Mouse (Mus musculus) yolk sac, embryonic 10.5 days (tissue): ENCODE measurements around the gene Pacsin1.
A peak's percentile ranks its signal among the peaks of the same experiment; 100 is the strongest.

ENCODE experiments used
- DNase-seq: peaks from one replicate; pipeline ENCODE4 v3.0.0-alpha.2; 2017; ENCODE audit warnings: low spot score

Gene Pacsin1

DNA sequence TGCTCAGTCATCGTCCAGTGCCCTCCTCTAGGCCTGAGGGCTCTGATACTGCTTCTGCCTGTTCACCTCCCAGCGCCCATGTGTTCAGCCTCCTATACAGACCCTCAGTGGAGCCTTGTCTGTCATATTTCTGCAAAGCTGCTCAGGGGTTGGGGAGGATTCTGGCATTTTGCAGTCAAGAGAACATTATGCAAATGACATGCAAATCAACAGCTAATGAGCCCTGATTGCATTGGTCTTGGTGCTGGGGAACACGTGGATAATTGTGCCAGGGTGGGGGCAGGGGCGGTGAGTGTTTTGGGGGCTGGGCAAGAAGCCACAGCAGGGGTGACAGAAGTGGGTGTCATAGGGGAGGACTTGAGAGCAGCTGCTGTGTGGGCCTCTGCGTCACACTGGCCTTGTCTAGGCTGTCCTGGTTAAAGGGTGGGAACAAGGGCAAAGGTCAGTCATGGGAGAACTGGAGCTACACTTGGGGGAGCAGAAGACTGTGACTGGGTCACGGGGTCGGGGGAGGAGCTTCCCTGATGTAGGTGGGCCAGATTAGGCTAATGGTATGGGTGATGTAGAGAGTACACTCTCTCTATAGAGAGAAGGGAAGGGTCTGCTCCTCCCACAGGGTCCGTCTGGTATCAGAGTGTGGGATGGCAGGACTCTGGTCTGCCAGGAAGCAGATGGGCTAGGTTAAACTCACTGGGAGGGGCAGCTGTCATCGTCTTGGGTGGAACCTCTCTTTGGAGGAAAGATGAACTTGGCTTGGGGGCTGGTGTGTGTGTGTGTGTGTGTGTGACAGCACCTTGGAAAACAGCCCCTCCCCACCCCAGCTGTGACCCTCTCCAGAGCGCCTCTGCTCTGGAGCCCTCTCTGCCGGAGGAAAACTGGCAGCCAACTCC lies 23.9 kb downstream of the Pacsin1 start:
- DNase-seq: peak; percentile 79

DNA sequence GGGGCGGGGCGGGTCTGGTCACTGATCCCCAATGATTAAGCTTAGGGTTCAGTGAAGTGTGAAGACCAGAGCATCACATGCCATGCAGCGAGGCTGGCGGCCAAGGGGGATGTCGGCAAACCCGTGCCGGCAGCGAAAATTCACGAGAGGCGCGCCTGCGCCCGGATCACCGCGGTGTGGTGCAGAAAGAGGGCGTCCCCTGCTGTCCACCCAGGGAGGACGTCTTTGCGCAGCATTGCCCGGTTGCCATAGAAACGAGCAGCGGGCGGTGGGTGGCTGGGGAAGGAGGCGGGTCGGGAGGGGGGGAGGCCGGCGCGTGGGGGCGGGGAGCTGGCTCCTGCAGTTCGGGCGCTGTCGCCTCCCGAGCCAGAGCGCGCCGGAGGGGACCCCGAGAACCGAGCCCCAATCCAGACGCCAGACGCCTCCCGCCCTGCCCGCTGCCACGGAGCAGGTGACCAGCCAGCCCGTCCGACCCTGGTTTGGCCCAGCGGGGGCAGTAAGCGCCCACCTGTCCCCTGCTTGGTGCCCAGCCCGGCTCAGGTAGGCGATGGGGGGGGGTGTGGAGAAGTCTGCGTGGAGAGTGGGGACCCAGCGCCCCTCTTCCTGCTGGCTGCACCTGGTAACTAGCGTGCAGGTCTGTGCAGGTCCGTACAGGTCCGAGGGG lies 29.7 kb downstream of the Pacsin1 start:
- peak; percentile 50 for DNase-seq

DNA sequence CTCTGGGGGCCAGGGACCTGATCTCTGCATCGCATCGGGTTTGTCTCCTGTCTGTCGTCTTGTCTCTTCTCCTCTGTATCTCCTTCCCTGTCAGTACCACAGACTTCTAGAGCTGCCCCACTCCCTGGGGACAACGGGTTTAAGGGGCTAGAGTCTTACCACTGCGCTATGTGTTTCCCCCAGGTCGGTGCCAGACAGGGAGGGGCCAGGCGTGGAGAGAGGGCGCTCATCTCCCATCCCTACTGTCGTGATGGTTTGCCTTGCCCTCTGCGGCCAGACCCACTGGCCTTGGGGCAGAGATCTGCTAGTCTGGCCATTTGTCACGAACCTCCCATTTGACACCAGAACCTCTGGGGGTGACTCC lies 30.2 kb downstream of the Pacsin1 start:
- no peak for DNase-seq

DNA sequence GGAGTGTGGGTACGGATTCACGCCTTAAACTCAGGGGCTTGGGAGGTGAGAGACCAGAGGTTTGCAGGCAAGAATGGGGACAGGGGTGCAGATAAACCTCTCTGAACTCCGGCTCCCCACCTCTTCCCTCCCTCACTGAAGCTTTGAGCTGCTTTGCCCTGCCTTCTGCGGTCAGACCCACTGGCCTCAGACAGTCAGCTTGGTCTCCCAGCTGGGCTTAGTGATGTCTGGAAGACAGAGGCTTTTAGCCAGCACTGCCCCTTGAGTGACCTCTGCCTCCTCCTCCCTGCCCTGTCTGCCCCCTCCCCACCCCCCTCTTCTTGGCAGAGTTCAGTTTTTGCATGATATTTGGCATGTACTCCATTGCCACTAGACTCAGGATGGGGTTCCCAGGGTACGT lies 31.1 kb downstream of the Pacsin1 start:
- DNase-seq: no peak

DNA sequence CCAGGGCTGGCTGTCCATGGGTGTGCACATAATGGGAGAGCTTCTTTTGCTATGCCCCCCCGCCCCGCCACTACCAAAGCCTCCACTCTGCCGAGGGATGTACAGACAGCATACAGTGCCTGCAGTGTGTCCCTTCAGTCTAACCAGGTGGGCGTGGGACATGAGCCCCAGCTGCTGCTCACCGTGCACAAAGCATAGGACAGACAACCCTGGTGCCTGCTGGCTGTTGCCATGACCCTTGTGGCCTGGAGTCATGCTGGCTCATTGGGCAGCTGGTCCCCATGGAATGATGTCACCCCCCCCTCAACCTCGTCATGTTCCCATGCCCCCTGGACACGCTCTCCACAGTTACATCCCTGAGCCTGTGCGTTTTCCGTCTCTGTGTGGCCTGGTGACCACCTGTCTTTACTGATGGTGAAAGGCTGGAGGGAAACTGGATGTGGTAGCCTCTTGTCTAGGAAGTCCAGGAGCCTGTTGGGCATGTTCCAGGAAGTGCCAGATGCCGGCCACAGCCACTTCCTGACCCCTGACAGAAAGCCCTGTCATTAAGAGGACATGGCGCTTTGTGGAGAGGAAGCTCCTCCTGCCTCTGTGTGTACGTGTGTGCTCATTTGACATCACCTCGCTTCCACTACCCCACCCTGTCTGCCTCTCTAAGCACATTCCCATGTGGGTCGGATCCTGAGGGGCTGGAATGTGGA lies 35.8 kb downstream of the Pacsin1 start:
- no peak for DNase-seq

DNA sequence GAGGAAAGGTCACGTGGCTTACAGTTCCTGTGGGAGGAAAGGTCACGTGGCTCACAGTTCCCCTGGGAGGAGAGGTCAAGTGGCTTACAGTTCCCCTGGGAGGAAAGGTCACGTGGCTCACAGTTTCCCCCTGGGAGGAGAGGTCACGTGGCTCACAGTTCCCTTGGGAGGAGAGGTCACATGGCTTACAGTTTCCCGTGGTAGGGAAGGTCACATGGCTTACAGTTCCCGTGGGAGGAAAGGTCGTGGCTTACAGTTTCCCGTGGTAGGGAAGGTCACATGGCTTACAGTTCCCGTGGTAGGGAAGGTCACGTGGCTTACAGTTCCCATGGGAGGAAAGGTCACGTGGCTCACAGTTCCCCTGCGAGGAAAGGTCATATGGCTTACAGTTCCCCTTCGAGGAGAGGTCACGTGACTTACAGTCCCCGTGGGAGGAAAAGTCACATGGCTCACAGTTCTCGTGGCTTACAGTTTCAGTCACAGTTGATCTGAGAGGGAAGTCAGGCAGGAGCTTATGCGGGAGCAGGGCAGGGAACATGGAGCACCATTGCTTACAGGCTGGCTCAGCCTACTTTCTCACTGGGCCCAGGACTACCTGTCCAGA lies 44.4 kb downstream of the Pacsin1 start:
- DNase-seq: no peak

DNA sequence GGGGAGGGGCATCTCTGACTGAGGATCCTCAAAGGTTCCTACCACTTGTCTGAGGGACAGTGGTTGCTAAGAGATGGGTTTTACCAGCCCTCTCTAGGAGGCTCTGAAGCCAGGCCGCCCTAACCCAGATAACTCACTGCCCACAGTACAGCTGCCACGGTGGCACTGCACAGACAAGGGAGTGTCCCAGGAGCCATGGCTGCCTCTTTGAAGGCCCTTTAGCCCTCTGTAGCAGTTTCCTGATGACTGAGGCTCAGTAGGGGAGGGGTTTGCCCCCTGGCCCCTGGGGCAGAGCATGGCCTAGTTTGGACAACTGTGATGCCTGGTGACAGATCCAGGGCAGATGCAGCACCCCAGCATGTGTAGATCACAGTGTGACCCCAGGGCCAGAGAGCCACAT lies 45.5 kb downstream of the Pacsin1 start:
- no peak for DNase-seq

DNA sequence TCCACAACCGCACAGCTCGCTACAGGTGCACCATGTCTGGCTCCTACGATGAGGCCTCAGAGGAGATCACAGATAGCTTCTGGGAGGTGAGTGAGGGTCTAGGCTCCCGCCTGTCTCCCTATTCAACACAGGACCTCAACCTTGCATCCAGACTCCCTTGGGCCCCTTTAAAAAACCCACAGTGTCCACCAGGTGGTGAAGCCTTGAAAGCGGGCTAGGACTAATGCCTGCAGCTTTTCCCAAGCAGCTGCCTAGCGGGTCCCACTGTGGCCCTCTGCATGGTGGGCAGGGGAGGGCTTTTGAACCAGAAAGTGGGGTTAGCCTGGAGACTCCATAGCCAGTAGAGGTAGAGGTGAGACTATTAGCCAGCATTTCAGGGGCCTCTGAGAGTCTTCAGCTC lies 46.5 kb downstream of the Pacsin1 start:
- DNase-seq: no peak

DNA sequence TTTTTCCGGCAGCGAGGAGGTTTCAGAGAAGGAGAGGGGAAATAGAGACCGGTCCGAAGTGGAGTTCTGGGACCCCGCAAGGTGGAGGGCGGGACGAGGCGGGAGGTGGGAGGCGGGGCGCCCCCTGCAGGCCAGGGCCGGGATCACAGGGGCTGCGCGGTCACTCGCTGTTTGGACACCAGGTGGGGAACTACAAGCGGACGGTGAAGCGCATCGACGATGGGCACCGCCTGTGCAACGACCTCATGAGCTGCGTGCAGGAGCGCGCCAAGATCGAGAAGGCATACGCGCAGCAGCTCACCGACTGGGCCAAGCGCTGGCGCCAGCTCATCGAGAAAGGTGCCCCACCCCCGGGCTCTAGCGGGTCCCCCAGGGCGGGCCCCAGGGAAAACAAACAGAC lies 47.2 kb downstream of the Pacsin1 start:
- peak; percentile 59 for DNase-seq

DNA sequence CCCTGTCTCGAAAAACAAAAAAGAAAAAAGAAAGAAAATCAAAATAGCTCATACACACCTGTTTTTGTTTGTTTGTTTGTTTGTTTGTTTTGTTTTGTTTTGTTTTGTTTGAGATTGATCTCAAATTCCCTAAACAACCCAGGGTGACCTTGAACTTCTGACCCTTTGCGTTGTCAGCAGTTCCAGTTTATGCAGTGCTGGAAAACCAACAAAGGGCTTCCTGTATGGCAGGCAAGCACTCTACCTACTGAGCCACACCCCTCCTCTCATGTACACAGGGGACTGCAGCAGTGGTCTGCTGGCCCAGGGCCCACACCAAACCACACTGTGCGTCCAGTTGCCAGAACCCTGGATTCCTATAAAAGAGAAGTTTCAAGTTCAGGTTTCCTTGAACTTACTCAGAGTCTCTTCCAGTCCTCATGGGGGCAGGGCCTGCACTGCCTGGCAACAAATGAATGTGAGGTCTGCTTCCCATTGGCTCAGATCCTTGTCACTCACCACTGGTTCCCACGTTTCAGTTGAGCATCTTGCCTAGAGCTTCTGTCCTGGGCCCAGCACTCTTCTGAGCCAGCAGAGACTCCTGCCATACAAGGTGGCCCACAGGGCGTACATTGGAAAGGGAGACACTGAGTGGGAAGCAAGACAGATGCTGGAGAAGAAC lies 48.8 kb downstream of the Pacsin1 start:
- DNase-seq: no peak

DNA sequence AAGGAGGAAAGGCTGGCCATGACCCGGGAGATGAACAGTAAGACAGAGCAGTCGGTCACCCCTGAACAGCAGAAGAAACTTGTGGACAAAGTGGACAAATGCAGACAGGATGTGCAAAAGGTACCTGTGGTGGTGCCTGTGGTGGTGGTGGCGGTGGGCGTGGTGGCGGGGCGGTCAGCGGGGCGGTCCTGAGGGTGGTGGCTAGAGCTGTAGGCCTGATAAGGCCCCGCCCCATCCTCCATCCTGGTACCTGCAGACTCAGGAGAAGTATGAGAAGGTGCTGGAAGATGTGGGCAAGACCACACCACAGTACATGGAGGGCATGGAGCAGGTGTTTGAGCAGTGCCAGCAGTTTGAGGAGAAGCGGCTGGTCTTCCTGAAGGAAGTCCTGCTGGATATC lies 50.4 kb downstream of the Pacsin1 start:
- DNase-seq: no peak

DNA sequence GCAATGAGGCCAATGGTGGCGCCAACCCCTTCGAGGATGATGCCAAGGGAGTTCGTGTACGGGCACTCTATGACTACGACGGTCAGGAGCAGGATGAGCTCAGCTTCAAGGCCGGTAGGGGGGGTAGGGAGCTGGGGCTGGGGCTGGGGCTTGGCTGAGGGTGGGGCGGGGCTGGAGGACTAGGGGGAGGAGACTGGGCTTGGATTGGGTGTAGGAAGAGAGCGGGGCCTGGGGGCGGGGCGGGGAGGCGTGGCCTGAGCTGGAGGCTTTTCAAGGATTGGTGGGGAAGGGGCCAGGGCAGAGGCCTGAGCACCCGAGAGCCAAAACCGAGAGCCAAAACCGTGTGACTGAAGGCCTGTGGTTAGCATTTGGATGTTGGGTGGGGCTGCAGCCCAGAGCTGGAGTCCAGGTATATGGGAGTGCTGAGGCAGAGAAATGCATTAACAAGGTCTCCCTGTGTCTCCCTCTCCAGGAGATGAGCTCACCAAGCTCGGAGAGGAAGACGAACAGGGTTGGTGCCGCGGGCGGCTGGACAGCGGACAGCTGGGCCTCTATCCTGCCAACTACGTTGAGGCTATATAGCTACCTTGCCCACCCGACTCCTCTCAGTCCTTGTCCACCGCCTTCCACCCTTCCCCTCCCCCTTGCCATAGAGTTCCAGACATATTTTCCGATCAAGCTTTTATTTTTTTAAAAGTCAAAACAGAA lies 52.8 kb downstream of the Pacsin1 start:
- DNase-seq: peak; percentile 96

DNA sequence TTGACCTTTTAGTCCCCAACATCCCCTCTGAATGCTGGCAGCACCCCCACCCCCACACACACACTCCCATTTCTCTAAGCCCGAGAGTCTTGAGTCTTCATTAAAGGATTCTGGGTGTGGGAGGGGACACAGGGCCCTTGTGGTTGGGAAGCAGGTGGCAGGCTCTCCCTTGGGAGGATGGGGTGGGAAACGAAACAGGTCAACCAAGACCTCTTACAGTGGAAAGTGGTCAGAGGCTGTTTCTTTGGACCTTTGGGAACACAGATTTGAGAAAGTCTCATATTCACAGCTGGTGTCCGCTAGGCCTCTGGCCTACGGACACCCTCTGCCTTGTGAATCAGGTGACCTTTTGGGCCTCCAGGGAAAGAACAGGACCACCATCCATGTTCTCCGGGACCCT lies 54.3 kb downstream of the Pacsin1 start:
- no peak for DNase-seq

DNA sequence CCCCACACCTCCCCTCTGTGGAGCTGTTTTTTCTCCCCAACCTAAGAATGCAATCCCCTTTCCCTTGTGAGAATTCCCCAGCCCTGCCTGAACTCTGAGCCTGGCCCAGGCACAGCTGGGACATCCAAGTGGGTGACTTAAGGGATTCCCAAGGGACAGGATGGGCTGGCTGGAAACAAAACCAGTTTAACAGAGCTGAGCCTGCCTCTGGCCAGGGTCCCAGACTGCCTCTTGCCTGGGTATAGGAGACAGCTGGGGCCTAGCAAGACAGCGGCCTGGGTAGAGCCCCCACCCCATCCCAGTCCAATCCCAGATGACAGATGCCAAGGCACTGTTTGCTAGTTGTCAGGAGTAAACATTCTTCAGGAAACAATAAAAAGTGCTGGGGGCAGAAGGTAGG lies 57.5 kb downstream of the Pacsin1 start:
- no peak for DNase-seq

DNA sequence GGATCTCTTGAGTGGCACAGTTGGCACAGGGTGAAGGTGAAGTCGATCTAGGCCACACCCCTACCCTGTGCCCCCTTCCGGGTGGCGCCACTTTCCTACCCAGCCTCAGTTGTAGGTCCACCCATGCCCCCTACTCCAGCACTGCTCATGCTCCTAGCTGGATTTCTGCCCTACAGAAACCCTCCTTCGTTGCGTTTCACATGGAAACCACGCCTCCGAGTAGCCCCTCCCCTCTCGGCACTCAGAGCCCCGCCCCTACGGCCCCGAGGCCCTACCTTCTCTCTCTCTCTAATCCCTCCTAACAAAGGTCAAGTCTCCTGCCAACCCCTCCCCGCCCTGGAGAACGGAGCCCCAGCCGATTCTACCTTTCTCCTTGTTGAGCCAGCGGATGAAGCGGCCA lies 61.5 kb downstream of the Pacsin1 start:
- DNase-seq: peak; percentile 80

DNA sequence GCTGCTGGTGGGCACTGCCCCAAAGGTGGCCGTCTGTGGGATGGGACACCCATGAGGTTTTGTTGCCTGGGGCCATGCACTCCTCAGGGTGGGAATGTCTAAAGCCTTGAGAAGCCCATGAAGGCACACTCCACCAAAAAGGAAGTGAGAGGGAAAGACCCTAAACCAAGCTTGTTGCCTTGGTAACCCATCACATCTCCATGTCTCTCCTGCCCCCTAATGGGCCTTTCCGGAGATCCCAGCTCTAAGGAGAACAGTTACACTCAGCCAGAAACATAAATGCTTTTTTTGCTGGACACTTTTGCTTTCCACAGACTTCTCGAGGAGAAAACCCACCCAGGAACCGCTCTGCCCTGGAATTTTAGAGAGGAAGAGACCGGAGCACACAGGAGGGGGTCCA lies 62.9 kb downstream of the Pacsin1 start:
- no peak for DNase-seq

DNA sequence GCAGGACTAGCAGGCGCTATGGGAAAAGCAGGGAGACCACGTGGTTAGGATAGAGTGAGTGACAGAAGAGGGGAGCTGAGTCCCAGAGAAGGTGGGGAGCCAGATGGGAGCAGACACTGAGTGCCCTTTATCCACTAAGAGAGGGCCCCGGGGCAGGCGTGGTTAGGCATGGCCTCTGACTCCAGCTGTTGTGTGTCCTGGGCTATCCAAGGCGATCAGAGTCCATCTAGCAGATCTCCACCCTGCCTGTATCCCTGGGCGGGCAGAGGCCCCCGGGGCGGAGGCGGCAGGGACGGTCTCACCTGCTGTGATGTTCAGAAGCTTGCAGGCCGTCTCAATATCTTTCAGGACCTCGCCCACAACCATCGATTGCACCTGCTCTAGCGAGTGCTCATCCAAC lies 64.4 kb downstream of the Pacsin1 start:
- DNase-seq: no peak

DNA sequence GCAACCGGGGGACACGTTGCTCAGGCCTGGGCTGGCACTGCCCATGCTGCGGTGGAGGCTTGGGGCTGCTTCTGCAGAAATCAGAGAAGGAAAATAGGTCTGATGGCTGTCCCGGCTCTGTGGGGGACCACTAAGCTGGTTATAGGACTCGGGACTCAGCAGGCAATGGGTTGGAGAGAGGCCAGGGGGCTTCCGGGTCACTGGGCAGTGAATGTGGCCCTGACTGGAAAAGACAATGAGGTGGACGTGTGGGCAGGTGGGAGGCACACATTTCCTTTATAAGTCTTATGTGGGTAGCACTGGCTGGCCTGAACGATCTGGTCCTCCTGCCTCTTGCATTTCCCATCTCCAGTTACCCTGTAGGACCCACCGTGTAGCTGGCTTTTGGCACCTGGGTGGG lies 65.0 kb downstream of the Pacsin1 start:
- DNase-seq: no peak

DNA sequence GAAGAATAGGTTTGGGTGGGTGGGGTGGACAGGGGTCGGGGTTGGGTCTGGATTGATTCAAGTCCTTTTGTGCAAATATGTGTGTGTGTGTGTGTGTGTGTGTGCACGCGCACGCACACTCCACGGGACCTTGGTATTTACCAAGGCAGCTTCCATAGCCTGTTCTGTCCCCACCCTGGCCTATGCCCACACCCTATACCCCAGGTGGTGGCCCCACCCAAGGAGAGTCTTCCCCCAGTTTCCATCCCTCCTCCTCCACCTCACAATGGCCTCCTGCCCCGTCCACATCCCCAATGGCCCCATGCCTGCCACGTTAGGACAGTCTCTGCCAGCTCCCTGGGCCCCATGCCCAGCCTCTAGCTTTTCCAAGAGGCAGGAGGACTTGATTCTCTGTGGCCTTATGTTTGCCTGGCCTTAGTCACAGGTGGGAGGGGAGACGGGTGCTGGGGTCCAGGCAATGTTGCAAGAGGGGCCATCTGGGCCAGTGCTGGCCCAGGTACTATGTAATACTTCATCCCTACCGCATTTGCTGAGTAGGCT lies 65.9 kb downstream of the Pacsin1 start:
- no peak for DNase-seq

DNA sequence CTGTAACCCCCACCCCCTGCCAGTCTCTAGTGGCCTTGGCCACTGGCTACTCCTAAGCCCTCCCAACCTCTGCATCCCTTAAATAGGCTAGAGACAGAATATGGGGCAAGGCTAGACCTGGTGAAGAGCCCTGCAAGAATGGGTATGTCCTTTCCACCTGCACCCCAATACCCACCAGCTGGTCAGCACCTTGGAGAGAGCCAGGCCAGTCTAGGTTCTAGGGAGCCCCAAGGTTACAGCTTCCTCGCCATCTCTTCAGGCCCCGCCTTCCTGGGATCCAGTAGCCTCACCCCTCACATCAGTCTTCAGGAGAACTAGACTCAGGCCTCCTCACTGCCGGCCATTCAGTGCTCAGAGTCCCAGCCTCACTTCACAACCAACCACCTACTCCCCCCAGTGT lies 69.0 kb downstream of the Pacsin1 start:
- DNase-seq: no peak

DNA sequence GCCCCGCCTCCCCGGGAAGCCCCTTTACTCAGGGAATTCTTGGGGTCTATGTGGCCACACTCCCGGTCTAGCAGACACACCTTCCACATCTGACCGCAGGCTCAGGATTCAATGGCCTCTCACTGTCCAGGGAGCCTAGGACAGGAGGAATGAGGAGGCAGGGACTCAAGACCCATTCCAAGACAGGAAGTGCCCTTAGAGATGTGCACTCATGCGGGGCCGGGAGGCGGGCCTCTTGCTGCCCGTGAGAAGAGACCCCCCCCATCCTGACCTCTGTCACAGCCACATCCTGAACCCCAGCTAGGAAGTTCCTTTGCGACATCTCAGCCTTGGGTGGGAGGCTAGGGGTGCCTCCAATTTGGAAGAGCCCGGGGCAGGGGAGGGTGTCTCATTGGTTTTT lies 69.7 kb downstream of the Pacsin1 start:
- DNase-seq: no peak
